Mouse (Mus musculus): ENCODE measurements around the gene Dppa3.

GRCm38 (mm10) chr6:122602992-122603322 lies 23.3 kb upstream of the Dppa3 start:
- TF ChIP-seq POLR2A (IDR thresholded peaks at IDR 0.05; ENCODE audit: borderline replicate concordance, low read depth, low read length) (no peak), CTCF (IDR thresholded peaks at IDR 0.05; ENCODE audit: low read depth, low read length) (no peak)

All from bone marrow macrophage, adult 2 months (primary cell).